Mouse (Mus musculus): ENCODE data around the gene Olfr155.

Gene Olfr155

GRCm38 (mm10) chr4:43884196-43884595 is 32.8 kb downstream of the Olfr155 start:
- no peak for DNase-seq (ENCODE audit: inconsistent age in 2 of 2, low spot score in 1 of 2)

- DNase-seq (ENCODE audit: inconsistent age in 2 of 2, low spot score in 1 of 2): no peak
Measured at GRCm38 (mm10) chr4:43891247-43891646, 39.9 kb downstream of the Olfr155 start.

GRCm38 (mm10) chr4:43897209-43897608 is 45.8 kb downstream of the Olfr155 start:
- no peak for DNase-seq (ENCODE audit: inconsistent age in 2 of 2, low spot score in 1 of 2)

- no peak for DNase-seq (ENCODE audit: inconsistent age in 2 of 2, low spot score in 1 of 2)
Measured at GRCm38 (mm10) chr4:43899197-43899596, 47.8 kb downstream of the Olfr155 start.

- DNase-seq (ENCODE audit: inconsistent age in 2 of 2, low spot score in 1 of 2): no peak
Measured at GRCm38 (mm10) chr4:43903690-43904089, 52.3 kb downstream of the Olfr155 start.

- DNase-seq (ENCODE audit: inconsistent age in 2 of 2, low spot score in 1 of 2): peak; percentile 28 to 83
Measured at GRCm38 (mm10) chr4:43906443-43906842, 55.1 kb downstream of the Olfr155 start.

All from adrenal gland, adult (tissue).